Comparison of ENCODE assay signal across 8 mouse cellular contexts in genomic region chr11:22971835-22972709, GRCm38 (mm10). TPM values are rescaled to one million over a fixed set of nuclear protein-coding genes. Genes with fewer than 3 reads are reported as not detected.
DNase-seq lines count a peak whose midpoint lies in the region; ATAC-seq lines count a peak whose summit lies in the region.

Zrsr1 (plus strand) TSS chr11:22972005.

- no peak within 1 kb of the TSS for H3K27ac ChIP-seq in hindbrain, embryonic 11.5 days (ENCODE audit: low read depth, low read length)

- 44% methylated on average over 56 of the region's 56 CpGs for WGBS in hindbrain, embryonic 11.5 days

- H3K9ac ChIP-seq in hindbrain, embryonic 11.5 days (ENCODE audit: low read depth, low read length) = peak within 1 kb of the TSS; percentile 41; the same call in 1 of the 2 replicates

- peak within 1 kb of the TSS; percentile 54 for H3K4me3 ChIP-seq in hindbrain, embryonic 11.5 days (ENCODE audit: low read depth, low read length)

- H3K27me3 ChIP-seq in hindbrain, embryonic 11.5 days (ENCODE audit: control insufficient read depth, insufficient read depth, low read length) = no peaks in the 10 kb centered on the region

- H3K4me1 ChIP-seq in hindbrain, embryonic 11.5 days (replicated peaks; ENCODE audit: control insufficient read depth, insufficient read depth, low read length) = no peaks in the 10 kb centered on the region

- H3K36me3 ChIP-seq in hindbrain, embryonic 11.5 days (ENCODE audit: control insufficient read depth, insufficient read depth, low read length) = 0 out of 2 replicates have a peak, but pooled peaks cover 5% of the 10 kb centered on the region

- peak; percentile 76 for ATAC-seq in hindbrain, embryonic 11.5 days (ENCODE audit: low FRiP score)

- DNase-seq in R1 (ENCODE audit: low read depth, low spot score) = peak; percentile 97
- peak; percentile 87 for DNase-seq in cerebellum, adult 9-10 months
- DNase-seq in frontal cortex, adult 2 months (ENCODE audit: extremely low spot score in 1 of 2, low spot score in 1 of 2) = peak; percentile 68 to 85
- DNase-seq in hindbrain, embryonic 11.5 days (ENCODE audit: low spot score) = peak; percentile 44
- DNase-seq in layer of hippocampus, postnatal 25 days (ENCODE audit: extremely low spot score in 1 of 2, low spot score in 1 of 2) = peak; percentile 55
- peak; percentile 82 for DNase-seq in lung, postnatal 25 days (ENCODE audit: low spot score)
- DNase-seq in retina, embryonic 14.5 days (ENCODE audit: low spot score) = peak; percentile 46
- peak; percentile 47 to 66 for DNase-seq in thymus, postnatal 36 days

- no peaks in the 10 kb centered on the region for H3K9me3 ChIP-seq in hindbrain, embryonic 11.5 days (ENCODE audit: control insufficient read depth, low read length)

- H3K4me2 ChIP-seq in hindbrain, embryonic 11.5 days (replicated peaks; ENCODE audit: low read depth, low read length) = peak within 1 kb of the TSS; percentile 70

RNA-seq across cellular contexts. Expression of gene Zrsr1, which starts in this region (rescaled TPM):
- 59.0 and 60.0 TPM in 2 replicates for polyA plus RNA-seq in frontal cortex, adult 2 months (2012; rRNA removed)
- polyA plus RNA-seq in hindbrain, embryonic 11.5 days (2014; fragmentation: Nextera tagmentation; extraction: Ambion mirVana) = 4.7 and 5.2 TPM in 2 replicates
- total RNA-seq in layer of hippocampus, postnatal 25 days (2021) = 10 to 100 TPM; 56.5 to 61.7 TPM

Comparison
In these comparisons a context has a peak if more than half of its experiments do, and no peak if none do; other contexts are left out.
1. DNase-seq: peak in every context shown above with its lines; median percentile 97 in R1; 87 in cerebellum, adult 9-10 months; 82 in lung, postnatal 25 days; 76 in frontal cortex, adult 2 months; 56 in thymus, postnatal 36 days; 55 in layer of hippocampus, postnatal 25 days; 46 in retina, embryonic 14.5 days; 44 in hindbrain, embryonic 11.5 days.